Mouse (Mus musculus): ENCODE measurements at regions not wholly inside any gene's neighbourhood (a gene's known extent, or its start where the extent isn't known, plus 50 kb on each side); places are given as distances from the start of the nearest gene placed in this dataset.

GRCm38 (mm10) chr8:46403877-46404560, 66.8 kb upstream of the Acsl1 start:
- no peak overlapping the region for H3K4me3 ChIP-seq (ENCODE audit: low read length)
- no peak overlapping the region for H3K9ac ChIP-seq (ENCODE audit: low read length)
- H3K27ac ChIP-seq (ENCODE audit: low read length) = no peak overlapping the region
- H3K36me3 ChIP-seq (ENCODE audit: control insufficient read depth, insufficient read depth) = no peaks in the 10 kb centered on the region
- H3K4me1 ChIP-seq (ENCODE audit: control insufficient read depth, insufficient read depth, low read length) = no peaks in the 10 kb centered on the region
- no peak overlapping the region for H3K4me2 ChIP-seq (ENCODE audit: low read depth, low read length)
- H3K27me3 ChIP-seq (ENCODE audit: control insufficient read depth, insufficient read depth, low read length) = no peaks in the 10 kb centered on the region
- ATAC-seq (replicated peaks; ENCODE audit: extremely low read depth, insufficient read depth, low FRiP score) = no peak
- no peaks in the 10 kb centered on the region for H3K9me3 ChIP-seq (replicated peaks; ENCODE audit: control insufficient read depth, low read length)
- WGBS = 70% methylated on average over 5 of the region's 5 CpGs

GRCm38 (mm10) chr8:46408886-46409285, 62.0 kb upstream of the Acsl1 start:
- no peak overlapping the region for H3K27ac ChIP-seq (ENCODE audit: low read length)
- no peaks in the 10 kb centered on the region for H3K36me3 ChIP-seq (ENCODE audit: control insufficient read depth, insufficient read depth)
- no peak overlapping the region for H3K9ac ChIP-seq (ENCODE audit: low read length)
- H3K4me1 ChIP-seq (ENCODE audit: control insufficient read depth, insufficient read depth, low read length) = 0 out of 2 replicates have a peak, but pooled peaks cover 2% of the 10 kb centered on the region
- H3K4me2 ChIP-seq (ENCODE audit: low read depth, low read length) = no peak overlapping the region
- WGBS = 88% methylated on average over 7 of the region's 7 CpGs
- no peaks in the 10 kb centered on the region for H3K27me3 ChIP-seq (ENCODE audit: control insufficient read depth, insufficient read depth, low read length)
- ATAC-seq (replicated peaks; ENCODE audit: extremely low read depth, insufficient read depth, low FRiP score) = no peak
- H3K4me3 ChIP-seq (ENCODE audit: low read length) = no peak overlapping the region
- no peaks in the 10 kb centered on the region for H3K9me3 ChIP-seq (replicated peaks; ENCODE audit: control insufficient read depth, low read length)

GRCm38 (mm10) chr8:46409296-46409695, 61.5 kb upstream of the Acsl1 start:
- no peaks in the 10 kb centered on the region for H3K36me3 ChIP-seq (ENCODE audit: control insufficient read depth, insufficient read depth)
- peaks cover 4% of the 10 kb centered on the region; the same call in 1 of the 2 replicates for H3K4me1 ChIP-seq (ENCODE audit: control insufficient read depth, insufficient read depth, low read length)
- no peaks in the 10 kb centered on the region for H3K27me3 ChIP-seq (ENCODE audit: control insufficient read depth, insufficient read depth, low read length)
- H3K4me2 ChIP-seq (ENCODE audit: low read depth, low read length) = no peak overlapping the region
- ATAC-seq (replicated peaks; ENCODE audit: extremely low read depth, insufficient read depth, low FRiP score) = no peak
- no peak overlapping the region for H3K27ac ChIP-seq (ENCODE audit: low read length)
- no peaks in the 10 kb centered on the region for H3K9me3 ChIP-seq (replicated peaks; ENCODE audit: control insufficient read depth, low read length)
- WGBS = 22% methylated on average over 2 of the region's 2 CpGs
- no peak overlapping the region for H3K4me3 ChIP-seq (ENCODE audit: low read length)
- H3K9ac ChIP-seq (ENCODE audit: low read length) = no peak overlapping the region

DNA sequence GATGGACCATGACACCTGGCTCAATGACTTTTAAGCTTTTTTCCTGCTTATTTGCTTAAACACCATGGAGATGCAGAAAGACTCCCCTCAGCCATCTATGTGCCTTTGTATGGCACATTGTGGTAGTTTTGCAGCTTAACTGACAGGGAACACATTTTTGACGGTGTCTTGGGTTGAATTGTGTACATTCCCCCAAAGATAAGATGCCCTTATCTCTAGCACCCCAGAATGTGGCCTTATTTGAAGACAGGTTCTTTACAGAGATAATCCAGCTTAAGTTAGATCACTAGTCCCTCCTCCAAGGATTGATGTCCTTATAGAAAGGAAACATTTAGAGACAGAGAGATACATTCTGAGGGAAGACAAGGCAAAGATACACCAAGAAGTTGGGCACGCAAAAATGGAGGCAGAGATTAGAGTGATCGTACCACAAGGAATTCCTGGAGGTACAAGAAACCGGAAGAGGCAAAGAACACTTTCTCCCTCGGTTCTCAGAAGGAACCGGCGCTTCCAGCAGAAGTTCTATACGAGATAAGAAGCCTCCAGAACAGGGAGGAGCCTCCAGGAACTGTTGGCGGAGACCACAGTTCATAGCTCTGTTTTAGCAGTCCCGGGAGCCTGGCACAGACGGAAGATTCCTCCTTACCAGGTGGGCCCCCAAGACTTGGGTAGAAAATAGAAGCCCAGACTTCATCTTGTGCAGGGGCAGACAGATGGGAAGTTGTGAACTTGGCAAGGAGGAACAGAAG, 58.8 kb upstream of the Acsl1 start:
- 81% methylated on average over 11 of the region's 11 CpGs for WGBS

DNA sequence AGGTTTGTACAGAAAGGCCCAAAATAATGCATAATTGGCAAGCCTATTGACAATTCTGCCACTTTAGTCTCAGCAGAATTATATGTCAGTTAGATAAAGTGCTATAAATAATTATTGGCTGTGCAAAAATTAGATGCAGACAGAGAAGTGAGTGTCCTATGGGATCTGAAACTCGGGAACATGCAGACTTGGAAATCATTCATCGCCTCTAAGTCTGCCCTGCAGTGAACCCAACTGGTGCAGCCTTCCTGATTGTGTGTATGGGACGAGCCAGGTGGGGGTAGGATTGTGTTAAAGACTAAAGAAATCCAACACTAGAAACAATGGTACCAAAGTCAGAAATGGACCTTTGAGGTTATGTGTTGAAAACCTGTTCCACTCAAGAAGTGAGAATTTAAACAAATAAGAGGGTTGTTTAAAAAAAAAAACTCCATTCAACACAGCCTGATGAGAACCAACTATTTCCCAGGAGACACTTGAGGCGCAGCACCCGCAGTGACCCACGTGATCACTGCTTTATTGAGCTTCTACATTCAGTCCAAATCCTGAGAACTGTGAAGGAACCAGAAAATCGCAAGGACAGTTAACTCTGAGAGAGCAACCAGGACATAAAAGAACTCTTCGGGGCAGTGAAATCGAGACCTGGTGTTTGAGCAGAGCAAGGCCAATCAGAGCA, 57.4 kb upstream of the Acsl1 start:
- no peak for ATAC-seq (replicated peaks; ENCODE audit: extremely low read depth, insufficient read depth, low FRiP score)
- H3K9me3 ChIP-seq (replicated peaks; ENCODE audit: control insufficient read depth, low read length) = peaks cover 3% of the 10 kb centered on the region; the same call in 1 of the 2 replicates
- no peak overlapping the region for H3K4me3 ChIP-seq (ENCODE audit: low read length)
- peaks cover 6% of the 10 kb centered on the region; the same call in 1 of the 2 replicates for H3K4me1 ChIP-seq (ENCODE audit: control insufficient read depth, insufficient read depth, low read length)
- no peak overlapping the region for H3K4me2 ChIP-seq (ENCODE audit: low read depth, low read length)
- H3K36me3 ChIP-seq (ENCODE audit: control insufficient read depth, insufficient read depth) = no peaks in the 10 kb centered on the region
- H3K27ac ChIP-seq (ENCODE audit: low read length) = peak overlapping the region; percentile 89
- WGBS = 71% methylated on average over 9 of the region's 9 CpGs
- H3K9ac ChIP-seq (ENCODE audit: low read length) = no peak overlapping the region
- no peaks in the 10 kb centered on the region for H3K27me3 ChIP-seq (ENCODE audit: control insufficient read depth, insufficient read depth, low read length)

More for the DNA sequence above, 58.8 kb upstream of the Acsl1 start:
- H3K4me1 ChIP-seq (ENCODE audit: control insufficient read depth, insufficient read depth, low read length) = peaks cover 6% of the 10 kb centered on the region; the same call in 1 of the 2 replicates
- no peaks in the 10 kb centered on the region for H3K36me3 ChIP-seq (ENCODE audit: control insufficient read depth, insufficient read depth)
- H3K9me3 ChIP-seq (replicated peaks; ENCODE audit: control insufficient read depth, low read length) = peaks cover 3% of the 10 kb centered on the region; the same call in 1 of the 2 replicates
- H3K4me3 ChIP-seq (ENCODE audit: low read length) = no peak overlapping the region
- H3K4me2 ChIP-seq (ENCODE audit: low read depth, low read length) = no peak overlapping the region
- ATAC-seq (replicated peaks; ENCODE audit: extremely low read depth, insufficient read depth, low FRiP score) = no peak
- no peak overlapping the region for H3K9ac ChIP-seq (ENCODE audit: low read length)
- no peak overlapping the region for H3K27ac ChIP-seq (ENCODE audit: low read length)
- H3K27me3 ChIP-seq (ENCODE audit: control insufficient read depth, insufficient read depth, low read length) = no peaks in the 10 kb centered on the region

GRCm38 (mm10) chr8:46414874-46415273, 56.0 kb upstream of the Acsl1 start:
- Histone ChIP-seq H3K36me3 (ENCODE audit: control insufficient read depth, insufficient read depth) (no peaks in the 10 kb centered on the region), H3K27ac (ENCODE audit: low read length) (peak overlapping the region; percentile 89), H3K9me3 (replicated peaks; ENCODE audit: control insufficient read depth, low read length) (peaks cover 3% of the 10 kb centered on the region; the same call in 1 of the 2 replicates), H3K27me3 (ENCODE audit: control insufficient read depth, insufficient read depth, low read length) (no peaks in the 10 kb centered on the region), H3K9ac (ENCODE audit: low read length) (no peak overlapping the region), H3K4me3 (ENCODE audit: low read length) (no peak overlapping the region), H3K4me1 (ENCODE audit: control insufficient read depth, insufficient read depth, low read length) (peaks cover 6% of the 10 kb centered on the region; the same call in 1 of the 2 replicates), H3K4me2 (ENCODE audit: low read depth, low read length) (no peak overlapping the region)
- WGBS = 36% methylated on average over 6 of the region's 6 CpGs
- peak; percentile 72 for ATAC-seq (replicated peaks; ENCODE audit: extremely low read depth, insufficient read depth, low FRiP score)

- ATAC-seq (replicated peaks; ENCODE audit: extremely low read depth, insufficient read depth, low FRiP score) = no peak
- H3K4me2 ChIP-seq (ENCODE audit: low read depth, low read length) = no peak overlapping the region
- peaks cover 4% of the 10 kb centered on the region for H3K4me1 ChIP-seq (ENCODE audit: control insufficient read depth, insufficient read depth, low read length)
- peaks cover 3% of the 10 kb centered on the region; the same call in 1 of the 2 replicates for H3K9me3 ChIP-seq (replicated peaks; ENCODE audit: control insufficient read depth, low read length)
- no peaks in the 10 kb centered on the region for H3K27me3 ChIP-seq (ENCODE audit: control insufficient read depth, insufficient read depth, low read length)
- WGBS = 80% methylated on average over 5 of the region's 5 CpGs
- H3K27ac ChIP-seq (ENCODE audit: low read length) = no peak overlapping the region
- no peak overlapping the region for H3K4me3 ChIP-seq (ENCODE audit: low read length)
- H3K9ac ChIP-seq (ENCODE audit: low read length) = no peak overlapping the region
- no peaks in the 10 kb centered on the region for H3K36me3 ChIP-seq (ENCODE audit: control insufficient read depth, insufficient read depth)
These were observed 51.4 kb upstream of the Acsl1 start for GRCm38 (mm10) chr8:46419402-46419801.

GRCm38 (mm10) chr8:46420476-46420875, 50.4 kb upstream of the Acsl1 start:
- no peak overlapping the region for H3K9ac ChIP-seq (ENCODE audit: low read length)
- ATAC-seq (replicated peaks; ENCODE audit: extremely low read depth, insufficient read depth, low FRiP score) = no peak
- no peaks in the 10 kb centered on the region for H3K36me3 ChIP-seq (ENCODE audit: control insufficient read depth, insufficient read depth)
- WGBS = 94% methylated on average over 8 of the region's 8 CpGs
- peaks cover 3% of the 10 kb centered on the region; the same call in 1 of the 2 replicates for H3K4me1 ChIP-seq (ENCODE audit: control insufficient read depth, insufficient read depth, low read length)
- no peak overlapping the region for H3K27ac ChIP-seq (ENCODE audit: low read length)
- H3K9me3 ChIP-seq (replicated peaks; ENCODE audit: control insufficient read depth, low read length) = no peaks in the 10 kb centered on the region
- H3K27me3 ChIP-seq (ENCODE audit: control insufficient read depth, insufficient read depth, low read length) = no peaks in the 10 kb centered on the region
- H3K4me2 ChIP-seq (ENCODE audit: low read depth, low read length) = no peak overlapping the region
- no peak overlapping the region for H3K4me3 ChIP-seq (ENCODE audit: low read length)

Measured in heart, embryonic 16.5 days (tissue).